Mouse (Mus musculus) cerebellum, adult 11 months (tissue): Measurements from ENCODE around the gene Gm16485.
A peak's percentile ranks its signal among the peaks of the same experiment; 100 is the strongest.

Source experiments
- DNase-seq: peaks from one replicate; pipeline ENCODE4 v3.0.0; 2022

The Gm16485 gene

DNA sequence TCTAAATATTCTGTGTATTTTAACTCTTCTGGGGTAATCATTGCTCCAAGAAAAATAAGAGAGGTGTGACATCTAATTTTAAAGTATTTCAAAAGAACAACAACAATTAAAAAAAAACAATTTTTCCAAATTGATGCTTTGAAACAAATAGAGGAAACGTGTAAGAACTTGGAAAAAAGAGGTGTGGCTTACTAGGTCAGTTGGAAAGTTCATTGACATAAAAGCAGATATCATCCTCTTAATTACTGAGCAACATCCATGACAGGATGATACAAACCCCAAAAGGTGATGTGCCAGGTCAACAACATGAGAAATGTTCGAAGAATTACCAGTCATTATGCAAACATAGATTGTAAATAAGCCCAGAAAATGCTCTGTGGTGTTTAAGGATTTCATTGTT is at the start of gene Gm16485:
TSS of gene Gm16485 (plus strand) at position 301 of the 400 bp plus-strand sequence.
- no peak for DNase-seq

DNA sequence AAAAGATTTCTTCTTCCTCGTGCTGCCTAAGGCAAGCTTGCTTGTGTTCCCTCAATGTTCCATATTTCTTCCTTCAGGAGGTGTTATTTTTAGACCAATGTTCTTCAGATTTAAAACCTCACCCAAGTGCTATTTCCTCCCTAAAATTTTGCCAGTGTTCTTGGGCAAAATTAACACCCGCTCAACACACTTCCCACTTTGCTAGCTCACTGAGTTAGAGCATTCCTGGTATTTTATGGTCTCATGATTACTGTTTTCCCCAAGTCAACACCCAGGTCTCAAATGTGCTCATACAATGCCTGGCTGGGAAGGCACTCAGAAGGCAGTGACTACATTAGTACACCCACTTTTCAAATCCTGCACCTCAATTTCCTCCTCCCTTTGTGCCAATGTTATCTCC is 44.0 kb upstream of the Gm16485 start:
- DNase-seq = no peak

DNA sequence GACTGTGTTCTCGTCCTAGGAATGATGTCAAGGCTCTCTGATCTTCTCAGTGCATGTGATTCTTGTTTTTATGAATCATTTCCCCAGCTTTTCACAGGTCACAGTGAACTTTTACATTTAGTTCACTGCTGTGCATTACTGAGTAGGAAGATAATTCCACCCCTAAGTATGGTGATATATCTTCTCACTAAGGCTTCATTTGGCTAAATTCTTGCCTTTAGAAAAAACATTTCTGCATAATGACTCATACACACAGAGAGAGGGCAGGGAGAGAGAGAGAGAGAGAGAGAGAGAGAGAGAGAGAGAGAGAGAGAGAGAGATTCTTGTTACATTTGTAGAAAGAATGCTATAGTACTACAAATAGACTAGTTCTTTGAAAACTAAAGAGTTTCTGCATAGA is 33.8 kb upstream of the Gm16485 start:
- DNase-seq = no peak

DNA sequence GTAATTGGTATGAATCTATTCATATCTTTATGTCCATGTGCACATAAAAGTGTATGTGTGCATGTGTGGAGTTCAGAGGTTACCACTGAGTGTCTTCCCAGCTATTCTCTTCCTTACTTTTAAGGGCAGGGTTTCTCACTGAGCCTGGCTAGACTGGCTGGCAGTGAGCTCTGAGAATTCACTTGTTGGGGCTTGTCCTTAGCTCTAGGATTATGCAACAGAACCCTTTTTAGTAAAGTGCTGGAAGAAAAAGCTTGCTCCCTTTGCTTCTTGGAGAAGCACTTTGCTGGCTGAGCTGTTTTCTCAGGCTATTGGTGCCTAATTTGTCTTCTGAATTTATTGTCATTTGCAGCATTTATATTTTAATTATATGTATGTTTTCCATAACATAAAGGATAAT is 18.3 kb upstream of the Gm16485 start:
- no peak for DNase-seq

DNA sequence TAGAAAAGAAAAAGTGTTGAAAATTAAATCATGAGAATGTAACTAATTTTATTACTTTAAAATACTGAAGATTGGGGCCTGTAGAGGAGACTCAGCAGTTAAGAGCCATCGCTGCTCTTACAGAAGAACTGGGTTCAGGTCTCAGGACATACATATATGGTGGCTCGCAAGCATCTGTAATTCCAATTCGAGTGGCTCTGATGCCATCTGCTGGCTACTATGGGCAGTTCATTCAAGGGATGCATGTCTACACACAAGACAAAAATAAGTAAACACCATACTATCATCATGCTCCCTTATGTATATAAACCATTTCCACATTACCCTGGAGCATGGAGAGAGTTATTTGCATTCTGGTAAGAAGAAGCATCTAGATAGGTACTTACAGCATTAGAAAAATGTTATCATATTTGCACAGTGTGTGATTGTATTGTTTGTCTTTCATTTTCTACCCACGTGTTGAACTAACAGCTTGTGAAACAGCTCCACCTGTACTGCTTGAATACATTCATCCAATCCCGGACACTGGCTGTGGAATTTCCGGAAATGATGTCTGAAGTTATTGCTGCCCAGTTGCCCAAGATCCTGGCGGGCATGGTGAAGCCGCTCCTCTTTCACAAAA is 7.0 kb upstream of the Gm16485 start:
- peak; percentile 13 for DNase-seq

DNA sequence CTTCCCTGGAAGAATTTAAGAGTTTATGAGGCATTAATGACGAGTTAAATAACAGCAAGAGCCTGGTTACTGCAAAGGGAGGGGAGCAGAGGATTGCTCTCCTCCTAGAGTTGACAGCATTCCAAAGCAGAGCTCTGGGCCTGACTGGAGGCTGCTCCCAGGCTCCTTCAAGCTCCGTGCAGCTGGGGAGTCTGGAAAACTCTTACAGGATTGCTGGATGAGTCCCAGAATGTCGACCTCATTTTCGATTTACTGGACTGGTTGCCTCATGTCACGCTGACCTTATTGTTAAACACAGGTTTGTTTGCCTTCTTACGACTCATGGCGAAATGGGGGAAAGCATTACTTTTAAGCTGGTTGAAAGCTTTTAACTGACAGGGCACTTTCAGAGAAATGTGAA is 1.4 kb upstream of the Gm16485 start:
- peak; percentile 2 for DNase-seq

DNA sequence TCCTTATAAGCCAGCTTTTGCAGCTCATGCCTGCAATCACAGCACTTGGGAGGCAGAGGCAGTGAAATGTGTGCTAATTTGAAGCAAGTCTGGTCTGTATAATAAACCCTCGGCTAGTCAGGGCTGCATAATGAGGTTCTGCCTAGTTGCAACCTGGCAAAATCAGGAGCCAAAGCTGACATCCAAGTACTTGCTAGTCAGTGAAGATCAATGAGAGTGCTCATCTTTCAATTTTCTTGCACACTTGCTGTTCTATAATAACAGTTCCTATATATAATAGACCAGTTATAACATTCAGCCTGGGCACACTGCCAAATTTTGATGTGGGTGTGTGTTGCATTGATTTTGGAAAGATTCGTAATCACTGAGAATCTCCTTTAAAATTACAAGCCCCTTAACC is 6.2 kb downstream of the Gm16485 start:
- no peak for DNase-seq

DNA sequence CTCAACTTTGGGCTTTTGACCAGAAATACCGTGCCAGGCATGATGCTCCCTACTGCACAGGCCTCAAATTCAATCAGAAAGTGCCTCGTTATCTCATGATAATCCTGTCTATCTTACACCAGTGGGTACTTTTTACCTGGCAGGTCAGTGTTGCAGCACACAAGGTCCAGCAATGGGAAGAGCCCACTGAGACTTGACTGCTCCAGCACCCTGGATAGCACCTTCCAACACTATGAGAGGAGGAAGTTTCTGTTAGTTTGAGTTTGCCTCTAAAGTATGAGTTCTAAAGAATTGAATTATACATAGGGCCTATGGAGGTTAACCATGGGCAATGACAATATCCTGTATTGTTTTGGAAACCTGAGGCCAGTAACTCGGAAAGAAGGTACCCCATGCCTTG is 10.7 kb downstream of the Gm16485 start:
- no peak for DNase-seq

DNA sequence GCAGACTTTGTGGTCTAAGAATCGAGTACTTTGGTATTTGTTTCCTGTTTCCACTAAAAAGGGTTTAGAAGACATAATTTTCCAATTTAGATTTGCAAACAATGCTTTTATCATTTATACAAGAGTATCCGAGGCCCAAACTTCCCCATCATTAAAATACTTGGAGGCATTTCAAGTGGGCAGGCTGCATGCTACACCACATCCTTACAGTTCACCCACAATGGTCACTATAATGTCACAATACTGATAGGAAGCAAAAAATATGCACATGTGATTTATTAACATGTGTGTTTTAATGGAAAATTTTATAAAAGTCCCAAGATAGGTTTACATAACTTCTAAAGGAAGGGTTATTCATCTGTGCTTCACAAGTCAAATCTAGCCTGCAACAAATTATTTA is 24.9 kb downstream of the Gm16485 start:
- no peak for DNase-seq

DNA sequence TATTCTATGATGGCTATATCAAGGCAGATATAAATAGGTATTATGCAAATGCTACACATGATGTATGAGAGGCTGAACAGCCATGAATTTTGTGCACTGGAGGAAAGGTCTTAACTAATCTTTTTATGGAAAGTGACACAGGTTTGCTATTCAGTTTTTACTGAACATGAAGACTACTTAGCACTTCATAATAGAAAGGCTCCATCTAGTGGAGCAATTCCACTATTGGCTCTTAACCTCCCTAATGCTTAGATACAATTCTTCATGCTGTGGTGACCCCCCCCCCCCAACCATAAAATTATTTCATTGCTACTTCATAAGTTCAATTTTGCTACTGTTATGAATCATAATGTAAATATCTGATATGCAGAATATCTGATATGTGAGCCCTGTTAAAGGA is 29.6 kb downstream of the Gm16485 start:
- no peak for DNase-seq

DNA sequence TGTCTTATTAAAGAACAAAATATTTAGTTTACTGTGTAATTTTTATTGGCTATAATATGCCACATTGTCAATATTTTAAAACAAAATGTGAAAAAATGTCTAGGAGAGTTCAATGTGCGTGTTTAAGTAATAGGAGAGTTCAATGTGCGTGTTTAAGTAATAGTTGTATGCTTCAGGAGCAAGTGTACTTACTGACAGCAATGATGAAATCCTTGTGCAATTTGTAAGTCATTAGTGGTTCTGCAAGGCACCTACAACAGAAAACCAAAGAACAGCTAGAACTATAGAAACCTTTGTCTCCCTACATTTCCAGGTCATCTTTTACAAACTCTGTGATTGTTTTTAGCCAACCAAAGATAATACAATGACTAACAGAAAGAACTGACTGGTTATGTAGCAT is 43.5 kb downstream of the Gm16485 start:
- no peak for DNase-seq
